Mouse (Mus musculus) cerebellum, adult 2 months (tissue): Measurements from ENCODE around the gene Rrp12.

Experiments used
- CTCF ChIP-seq: fragments of 200-500 bp; IDR thresholded peaks from 2 replicates; pipeline ENCODE4 v1.5.1; 2011; ENCODE audit warnings: low read depth, mild to moderate bottlenecking, control low read depth, low read length, moderate library complexity, borderline replicate concordance; ENCODE audit not compliant: insufficient read depth
- POLR2A ChIP-seq: fragments of 200-500 bp; IDR thresholded peaks from 2 replicates; pipeline ENCODE4 v1.6.1; 2011; ENCODE audit warnings: low read length, control low read depth, borderline replicate concordance; ENCODE audit not compliant: insufficient read depth

- TF ChIP-seq POLR2A (no peak), CTCF (no peak)
Observed at GRCm38 (mm10) chr19:41841105-41841750, 54.7 kb downstream of the Rrp12 start.
